Mouse (Mus musculus): ENCODE results near the gene Gipr.

The Gipr gene

GRCm38 (mm10) chr7:19165656-19166423 lies at the start of gene Gipr:
Gene Gipr, minus strand, starts transcription at chr7:19166127.
- no peak for DNase-seq

GRCm38 (mm10) chr7:19214940-19215339 lies 49.0 kb upstream of the Gipr start:
- no peak for DNase-seq

- DNase-seq, result no peak
Measured at GRCm38 (mm10) chr7:19214369-19214768, 48.4 kb upstream of the Gipr start.

GRCm38 (mm10) chr7:19213385-19213784 lies 47.5 kb upstream of the Gipr start:
- no peak for DNase-seq

GRCm38 (mm10) chr7:19211996-19212755 lies 46.2 kb upstream of the Gipr start, which contains the start of gene Gpr4:
Gene Gpr4, plus strand, starts transcription at chr7:19212538.
- no peak for DNase-seq

GRCm38 (mm10) chr7:19211041-19211675 lies 45.2 kb upstream of the Gipr start:
- DNase-seq, result no peak

GRCm38 (mm10) chr7:19210010-19210409 lies 44.1 kb upstream of the Gipr start:
- DNase-seq, result no peak

DNA sequence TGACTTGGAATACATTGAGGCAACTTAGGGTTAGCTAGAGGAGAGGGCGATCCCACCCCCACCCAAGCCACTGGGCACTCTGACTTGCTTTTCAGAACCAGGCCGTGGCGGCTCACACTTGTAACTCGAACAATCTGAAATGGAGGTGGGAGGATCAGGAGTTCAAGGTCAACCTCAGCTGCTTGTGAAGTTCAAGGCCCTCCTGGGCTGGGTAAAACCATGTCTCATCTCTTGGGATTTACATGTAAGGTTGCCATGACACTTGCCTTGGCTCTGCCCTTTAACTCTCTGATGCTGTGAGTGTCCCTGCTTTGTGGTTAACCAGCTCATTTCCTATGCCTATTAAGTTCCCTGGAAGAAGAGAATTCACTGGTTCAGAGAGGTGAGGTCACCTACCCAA lies 43.6 kb upstream of the Gipr start:
- no peak for DNase-seq

GRCm38 (mm10) chr7:19208944-19209472 lies 43.1 kb upstream of the Gipr start:
- DNase-seq, result peak in 1 of 2 experiments; percentile 64

DNA sequence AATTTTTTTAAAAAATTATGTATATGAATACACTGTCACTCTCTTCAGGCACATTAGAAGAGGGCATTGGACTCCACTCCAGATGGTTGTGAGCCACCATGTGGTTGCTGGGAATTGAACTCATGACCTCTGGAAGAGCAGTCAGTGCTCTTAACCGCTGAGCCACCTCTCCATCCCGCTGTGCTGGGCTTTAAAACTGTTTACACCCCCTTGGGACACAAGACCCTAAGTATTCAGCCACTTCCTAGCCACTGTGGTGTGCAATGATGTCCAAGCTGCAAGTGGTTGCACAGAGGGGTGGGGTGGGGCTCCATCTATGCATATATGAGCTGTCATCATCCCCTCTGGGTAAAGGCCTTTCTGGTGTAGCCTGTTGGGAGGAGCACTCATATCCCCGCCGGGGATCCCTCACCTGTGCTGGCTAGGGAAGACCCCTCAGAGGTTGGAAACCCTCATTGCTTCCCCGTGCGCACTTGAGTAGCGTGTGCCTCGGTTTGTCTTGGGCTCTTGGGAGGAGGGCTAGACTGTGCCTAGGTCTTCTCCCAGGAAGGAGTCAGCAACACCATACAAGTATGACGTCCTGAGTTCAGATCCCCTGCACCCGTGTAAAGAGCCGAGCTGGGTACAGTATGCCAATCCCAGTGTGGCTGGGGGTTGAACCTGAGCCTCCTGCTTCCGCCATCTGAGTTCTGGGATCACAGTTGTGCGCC lies 42.4 kb upstream of the Gipr start:
- no peak for DNase-seq

DNA sequence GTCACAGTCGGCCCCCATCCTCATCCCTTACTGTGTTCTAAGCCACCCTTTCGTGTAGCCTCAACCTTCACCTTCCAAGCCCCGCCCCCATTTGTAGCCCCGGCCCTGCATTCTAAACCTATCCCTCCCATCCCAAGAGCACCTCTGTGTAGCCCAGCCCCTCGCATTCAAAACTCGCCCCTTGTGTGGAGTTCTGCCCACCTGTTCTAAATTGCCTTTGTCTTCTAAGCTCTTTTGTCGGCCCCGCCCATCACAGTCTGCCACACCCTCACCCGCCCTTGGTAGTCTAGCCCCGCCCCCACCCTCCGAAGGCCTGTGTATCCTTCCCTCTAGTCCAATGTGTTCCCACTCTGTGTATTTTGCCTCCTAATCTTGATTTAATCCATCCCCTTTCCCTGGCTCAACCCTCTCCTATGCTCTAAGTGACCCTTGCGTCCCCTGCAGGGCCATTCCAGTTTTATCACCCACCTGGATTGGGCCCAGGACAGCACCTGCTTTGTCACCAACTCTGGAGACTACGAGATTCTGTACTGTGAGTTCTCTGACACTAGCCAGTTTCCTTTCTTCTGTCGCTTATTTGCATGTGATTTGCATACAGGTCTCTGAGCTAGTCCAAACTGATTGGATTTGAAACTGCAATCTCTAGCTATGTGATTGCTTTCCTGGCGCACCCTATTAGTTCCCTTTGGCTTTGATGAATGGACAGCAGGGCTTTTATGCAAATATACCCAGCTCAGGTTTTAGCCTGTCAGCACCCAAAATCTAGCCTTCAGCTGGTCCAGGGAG lies 36.3 kb upstream of the Gipr start:
- DNase-seq, result no peak

- no peak for DNase-seq
Measured at GRCm38 (mm10) chr7:19201660-19202059, 35.7 kb upstream of the Gipr start.

DNA sequence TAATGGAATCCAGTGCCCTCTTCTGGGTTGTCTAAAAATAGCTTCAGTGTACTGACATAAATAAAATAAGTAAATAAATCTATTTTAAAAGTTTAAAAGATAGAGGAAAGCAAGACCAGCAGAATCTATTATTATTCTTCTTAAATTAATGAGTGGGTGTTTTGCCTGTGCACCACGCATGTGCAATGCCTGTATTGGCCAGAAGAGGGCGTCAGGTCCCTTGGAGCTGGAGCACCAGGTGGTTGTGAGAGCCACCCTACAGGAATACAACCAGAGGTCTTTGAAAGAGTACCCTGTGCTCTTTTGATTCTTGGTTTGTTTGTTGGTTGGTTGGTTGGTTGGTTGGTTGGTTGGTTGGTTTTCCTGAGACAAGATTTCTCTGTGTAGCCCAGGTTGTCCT lies 32.1 kb upstream of the Gipr start:
- peak in 1 of 2 experiments; percentile 36 for DNase-seq

- DNase-seq, result peak in 1 of 2 experiments; percentile 54
Measured at GRCm38 (mm10) chr7:19196676-19197075, 30.7 kb upstream of the Gipr start.

GRCm38 (mm10) chr7:19194676-19195075 lies 28.7 kb upstream of the Gipr start:
- no peak for DNase-seq

DNA sequence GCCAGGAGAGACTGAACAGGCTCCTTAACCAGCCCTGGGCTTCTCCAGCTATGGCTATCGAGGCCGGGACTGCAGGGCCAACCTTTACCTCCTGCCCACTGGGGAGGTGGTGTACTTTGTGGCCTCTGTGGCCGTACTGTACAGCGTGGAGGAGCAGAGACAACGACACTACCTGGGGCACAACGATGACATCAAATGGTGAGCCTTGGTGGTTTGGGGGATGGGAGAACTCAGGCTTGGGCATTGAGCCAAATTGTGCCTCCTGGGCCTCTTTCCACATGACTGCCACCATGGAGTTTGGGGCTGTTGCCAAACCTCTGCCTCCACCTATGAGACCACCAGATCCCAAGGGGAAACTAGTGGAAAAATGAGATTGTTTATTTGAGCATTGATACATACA lies 18.8 kb upstream of the Gipr start:
- peak in 1 of 2 experiments; percentile 26 for DNase-seq

GRCm38 (mm10) chr7:19184250-19184649 lies 18.3 kb upstream of the Gipr start:
- DNase-seq, result no peak

- DNase-seq, result peak in 1 of 2 experiments; percentile 35
Measured at GRCm38 (mm10) chr7:19180862-19181429, 15.0 kb upstream of the Gipr start.

DNA sequence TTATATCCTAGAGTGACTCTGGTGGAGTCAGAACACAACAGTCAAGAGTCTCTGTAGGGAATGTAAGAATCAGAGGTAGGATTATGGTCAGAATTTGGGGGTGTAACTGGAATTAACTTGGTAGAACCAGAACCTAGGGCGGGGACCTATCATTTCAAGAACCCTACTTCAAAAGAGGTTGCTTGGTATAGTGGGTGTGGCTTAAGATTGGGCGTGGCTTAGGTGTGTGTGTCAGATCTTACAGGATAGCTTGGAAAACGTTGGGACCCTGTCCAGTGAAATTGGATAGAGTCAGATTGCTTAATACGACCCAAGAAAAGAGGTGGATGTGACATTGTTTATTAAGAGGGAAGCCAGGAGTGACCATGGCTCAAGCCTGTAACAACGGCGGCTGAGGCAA lies 14.0 kb upstream of the Gipr start:
- DNase-seq, result no peak

DNA sequence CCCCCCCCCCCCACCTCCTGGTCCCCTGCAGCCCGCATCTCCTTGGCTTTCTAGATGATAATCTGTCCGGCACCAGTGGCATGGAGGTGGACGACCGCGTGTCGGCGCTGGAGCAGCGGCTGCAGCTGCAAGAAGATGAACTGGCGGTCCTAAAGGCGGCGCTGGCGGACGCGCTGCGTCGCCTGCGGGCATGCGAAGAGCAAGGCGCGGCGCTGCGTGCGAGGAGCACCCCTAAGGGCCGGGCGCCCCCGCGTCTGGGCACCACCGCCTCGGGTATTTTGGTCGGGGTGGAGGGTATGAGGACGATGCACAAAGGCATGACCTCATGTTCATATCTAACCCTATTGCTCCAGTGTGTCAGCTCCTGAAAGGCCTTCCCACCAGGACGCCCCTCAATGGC lies 13.2 kb upstream of the Gipr start:
- DNase-seq, result peak; percentile 50 to 63

DNA sequence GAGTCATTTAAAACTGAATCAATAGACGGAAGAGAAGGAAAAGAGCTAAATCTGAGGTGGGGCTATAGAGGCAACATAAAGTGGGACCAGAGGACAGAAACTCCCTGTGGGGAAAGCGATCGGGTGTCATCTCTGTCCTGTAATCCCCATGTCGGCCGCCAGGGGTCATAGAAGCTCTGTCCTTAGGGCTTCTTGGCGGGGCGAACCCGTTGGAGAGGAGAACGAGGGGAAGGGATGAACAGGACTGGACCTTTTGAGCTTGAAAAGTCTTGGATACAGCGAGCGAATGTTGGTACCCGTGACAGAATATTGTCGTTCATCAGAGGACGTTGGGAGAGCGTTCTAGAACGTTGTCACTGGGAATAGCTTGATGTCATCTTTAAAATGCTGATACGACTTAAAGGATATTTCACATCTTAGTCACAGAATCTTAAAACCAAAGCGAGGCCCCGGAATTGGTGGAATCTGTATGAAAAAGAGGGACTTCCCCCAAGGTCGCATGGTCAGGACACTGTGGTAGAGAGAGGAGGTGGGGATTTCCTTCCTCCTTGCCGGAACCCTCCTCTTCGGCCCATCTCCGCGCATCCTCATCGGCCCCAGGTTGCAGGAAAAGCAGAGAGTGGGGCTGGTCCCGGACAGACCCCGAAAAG lies 12.6 kb upstream of the Gipr start:
- DNase-seq, result peak; percentile 45 to 80

Measured in kidney, adult 8-10 months (tissue).